Mouse (Mus musculus) forebrain, embryonic 14.5 days (tissue): ENCODE results near the gene Camkk1. TPM values are rescaled to one million over a fixed set of nuclear protein-coding genes. Genes with fewer than 3 reads are reported as not detected.

Experiments
- ATAC-seq: fragments of 200-750 bp; cut with Nextera tagmentation; 2 replicates; pipeline ENCODE4 v1.8.0; 2017; ENCODE audit warnings: mild to moderate bottlenecking, moderate library complexity
- DNase-seq: peaks from one replicate; pipeline ENCODE4 v3.0.0-alpha.2; 2015; ENCODE audit warnings: low spot score
- H3K27ac ChIP-seq: fragments of 300-500 bp; sonication (generic); 2 replicates; pipeline ENCODE4 v1.5.1; 2014; ENCODE audit warnings: low read depth, mild to moderate bottlenecking, control low read depth, low read length, moderate library complexity
- H3K27me3 ChIP-seq: fragments of 300-500 bp; sonication (generic); replicated peaks from 2 replicates; pipeline ENCODE4 v1.6.1; 2014; ENCODE audit warnings: low read length, control low read depth, mixed read lengths; ENCODE audit not compliant: control insufficient read depth, insufficient read depth
- H3K36me3 ChIP-seq: fragments of 300-500 bp; sonication (generic); 2 replicates; pipeline ENCODE4 v1.6.1; 2014; ENCODE audit warnings: low read length, control low read depth; ENCODE audit not compliant: control insufficient read depth, insufficient read depth
- H3K4me1 ChIP-seq: fragments of 300-500 bp; sonication (generic); 2 replicates; pipeline ENCODE4 v1.6.1; 2014; ENCODE audit warnings: antibody characterized with exemption, low read length, control low read depth; ENCODE audit not compliant: control insufficient read depth, insufficient read depth
- H3K4me2 ChIP-seq: fragments of 300-500 bp; sonication (generic); 2 replicates; pipeline ENCODE4 v1.6.1; 2014; ENCODE audit warnings: mild to moderate bottlenecking, control low read depth, low read length
- H3K4me3 ChIP-seq: fragments of 300-500 bp; sonication (generic); 2 replicates; pipeline ENCODE4 v1.5.1; 2014; ENCODE audit warnings: low read depth, low read length, control low read depth
- H3K9ac ChIP-seq: fragments of 300-500 bp; sonication (generic); 2 replicates; pipeline ENCODE4 v1.6.1; 2014; ENCODE audit warnings: mild to moderate bottlenecking, low read length, control low read depth, moderate library complexity
- H3K9me3 ChIP-seq: fragments of 300-500 bp; sonication (generic); replicated peaks from 2 replicates; pipeline ENCODE4 v1.6.1; 2016; ENCODE audit warnings: low read length, control low read depth, mixed read lengths; ENCODE audit not compliant: control insufficient read depth
- WGBS: fragments of 180-500 bp; shearing (Covaris S2); extraction: QIAGEN DNeasy Blood & Tissue Kit; methylation state at CpG from one replicate; pipeline ENCODE4 v1.1.7; 2014; 5-methylcytosine and 5-hydroxymethylcytosine counted together
- polyA plus RNA-seq: library from polyadenylated mRNA; unstranded; fragments of >200 nt; fragmentation: Nextera tagmentation; extraction: Ambion mirVana; gene quantifications from 2 replicates; pipeline ENCODE4 v1.2.1, GENCODE M21; 2014

Camkk1 gene
- 8.0 and 10.8 TPM in 2 replicates for polyA plus RNA-seq

- under 1% methylated on average over 57 of the region's 57 CpGs for WGBS
- Histone ChIP-seq H3K4me3 (peak within 1 kb of the TSS; percentile 66), H3K4me2 (peak within 1 kb of the TSS; percentile 93), H3K27me3 (peaks cover 20% of the 10 kb centered on the region), H3K9me3 (no peaks in the 10 kb centered on the region), H3K9ac (peak within 1 kb of the TSS; percentile 72), H3K27ac (0 out of 2 replicates have a peak within 1 kb of the TSS, but pooled peaks have one; percentile 9), H3K4me1 (no peaks in the 10 kb centered on the region), H3K36me3 (no peaks in the 10 kb centered on the region)
- ATAC-seq (peak; percentile 97), DNase-seq (peak; percentile 96)
These were observed at the start of gene Camkk1 for GRCm38 (mm10) chr11:73018471-73019146. Gene Camkk1 (plus strand): TSS chr11:73019008.

- H3K4me3 ChIP-seq = no peak overlapping the region
- 86% methylated on average over 13 of the region's 13 CpGs for WGBS
These were observed 43.8 kb upstream of the Camkk1 start for GRCm38 (mm10) chr11:72974995-72975503.

GRCm38 (mm10) chr11:72982516-72982915, 36.3 kb upstream of the Camkk1 start:
- DNase-seq = no peak
- Histone ChIP-seq H3K27me3 (no peaks in the 10 kb centered on the region), H3K4me3 (no peak overlapping the region), H3K9me3 (no peaks in the 10 kb centered on the region), H3K27ac (no peak overlapping the region), H3K4me2 (no peak overlapping the region), H3K36me3 (no peaks in the 10 kb centered on the region), H3K4me1 (no peaks in the 10 kb centered on the region), H3K9ac (no peak overlapping the region)
- ATAC-seq = no peak
- WGBS = 89% methylated on average over 9 of the region's 9 CpGs

More at GRCm38 (mm10) chr11:72974995-72975503, 43.8 kb upstream of the Camkk1 start:
- H3K9ac ChIP-seq = no peak overlapping the region
- H3K27ac ChIP-seq = no peak overlapping the region
- H3K4me1 ChIP-seq = no peaks in the 10 kb centered on the region
- DNase-seq = no peak
- H3K27me3 ChIP-seq = no peaks in the 10 kb centered on the region
- no peaks in the 10 kb centered on the region for H3K9me3 ChIP-seq
- ATAC-seq = no peak
- H3K4me2 ChIP-seq = no peak overlapping the region
- H3K36me3 ChIP-seq = no peaks in the 10 kb centered on the region

- DNase-seq = no peak
- no peaks in the 10 kb centered on the region for H3K4me1 ChIP-seq
- H3K27me3 ChIP-seq = no peaks in the 10 kb centered on the region
- ATAC-seq = no peak
- H3K9me3 ChIP-seq = no peaks in the 10 kb centered on the region
- no peak overlapping the region for H3K9ac ChIP-seq
- H3K27ac ChIP-seq = no peak overlapping the region
- H3K4me2 ChIP-seq = no peak overlapping the region
- no peak overlapping the region for H3K4me3 ChIP-seq
- H3K36me3 ChIP-seq = no peaks in the 10 kb centered on the region
- 52% methylated on average over 5 of the region's 5 CpGs for WGBS
These were observed 35.5 kb upstream of the Camkk1 start for GRCm38 (mm10) chr11:72983283-72983682.

- Histone ChIP-seq H3K4me1 (no peaks in the 10 kb centered on the region), H3K27ac (no peak overlapping the region), H3K9me3 (no peaks in the 10 kb centered on the region), H3K4me3 (no peak overlapping the region), H3K36me3 (no peaks in the 10 kb centered on the region), H3K9ac (no peak overlapping the region), H3K27me3 (no peaks in the 10 kb centered on the region), H3K4me2 (no peak overlapping the region)
- DNase-seq (no peak), ATAC-seq (no peak)
- WGBS = 84% methylated on average over 5 of the region's 5 CpGs
These were observed 32.1 kb upstream of the Camkk1 start for GRCm38 (mm10) chr11:72986745-72987144.

- no peaks in the 10 kb centered on the region for H3K4me1 ChIP-seq
- H3K27me3 ChIP-seq = no peaks in the 10 kb centered on the region
- no peaks in the 10 kb centered on the region for H3K9me3 ChIP-seq
- no peak overlapping the region for H3K27ac ChIP-seq
- ATAC-seq (no peak), DNase-seq (no peak)
- H3K4me2 ChIP-seq = no peak overlapping the region
- 73% methylated on average over 5 of the region's 5 CpGs for WGBS
- no peaks in the 10 kb centered on the region for H3K36me3 ChIP-seq
- H3K4me3 ChIP-seq = no peak overlapping the region
- H3K9ac ChIP-seq = no peak overlapping the region
These were observed 31.6 kb upstream of the Camkk1 start for GRCm38 (mm10) chr11:72987234-72987633.

- no peak for ATAC-seq
- WGBS = 90% methylated on average over 5 of the region's 5 CpGs
- Histone ChIP-seq H3K27me3 (no peaks in the 10 kb centered on the region), H3K4me1 (no peaks in the 10 kb centered on the region), H3K27ac (no peak overlapping the region), H3K9ac (no peak overlapping the region), H3K9me3 (no peaks in the 10 kb centered on the region), H3K4me2 (no peak overlapping the region), H3K4me3 (no peak overlapping the region), H3K36me3 (no peaks in the 10 kb centered on the region)
- no peak for DNase-seq
These were observed 31.0 kb upstream of the Camkk1 start for GRCm38 (mm10) chr11:72987807-72988206.

GRCm38 (mm10) chr11:72989044-72989443, 29.8 kb upstream of the Camkk1 start:
- ATAC-seq (no peak), DNase-seq (no peak)
- H3K9me3 ChIP-seq = no peaks in the 10 kb centered on the region
- no peaks in the 10 kb centered on the region for H3K4me1 ChIP-seq
- WGBS = 88% methylated on average over 6 of the region's 6 CpGs
- no peaks in the 10 kb centered on the region for H3K36me3 ChIP-seq
- no peaks in the 10 kb centered on the region for H3K27me3 ChIP-seq
- no peak overlapping the region for H3K27ac ChIP-seq
- H3K9ac ChIP-seq = no peak overlapping the region
- no peak overlapping the region for H3K4me3 ChIP-seq
- no peak overlapping the region for H3K4me2 ChIP-seq

- no peaks in the 10 kb centered on the region for H3K27me3 ChIP-seq
- H3K4me3 ChIP-seq = no peak overlapping the region
- H3K4me2 ChIP-seq = no peak overlapping the region
- no peak for DNase-seq
- no peak overlapping the region for H3K27ac ChIP-seq
- H3K9ac ChIP-seq = no peak overlapping the region
- ATAC-seq = no peak
- WGBS = 80% methylated on average over 9 of the region's 9 CpGs
- no peaks in the 10 kb centered on the region for H3K4me1 ChIP-seq
- no peaks in the 10 kb centered on the region for H3K36me3 ChIP-seq
- no peaks in the 10 kb centered on the region for H3K9me3 ChIP-seq
These were observed 28.1 kb upstream of the Camkk1 start for GRCm38 (mm10) chr11:72990688-72991087.
